Mouse (Mus musculus): ENCODE measurements around the gene Ankrd34c.

DNA sequence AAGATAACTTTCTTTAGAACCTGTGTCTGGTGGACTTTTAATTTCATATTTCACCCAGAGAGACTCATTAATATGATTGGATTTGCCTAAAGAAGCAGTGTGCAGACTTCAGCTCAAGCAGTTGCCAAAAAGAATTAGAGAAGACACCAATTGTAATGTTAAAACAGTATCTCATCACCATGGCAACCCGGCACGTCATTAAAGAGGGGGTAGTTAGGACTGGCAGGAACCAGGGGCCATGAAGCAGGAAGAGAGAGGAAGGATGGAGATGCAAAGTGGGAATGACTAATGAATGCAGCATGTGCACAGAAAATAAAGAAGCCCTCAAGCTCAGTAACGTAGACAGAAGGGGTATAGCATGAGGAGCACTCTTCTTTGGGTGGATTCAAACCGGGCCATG is 49.3 kb upstream of the Ankrd34c start:
- no peak for TF ChIP-seq CTCF (IDR thresholded peaks at IDR 0.05; ENCODE audit: low read depth, low read length)
- TF ChIP-seq POLR2A (IDR thresholded peaks at IDR 0.05; ENCODE audit: borderline replicate concordance, low read depth, low read length), result no peak

All from bone marrow macrophage, adult 2 months (primary cell).